Mouse (Mus musculus): ENCODE results near the gene Bckdha.

Bckdha gene

GRCm38 (mm10) chr7:25645074-25645473 is 13.7 kb downstream of the Bckdha start:
- in situ Hi-C loops (cut with MseI, MboI): no loop called here

GRCm38 (mm10) chr7:25644631-25645030 is 14.2 kb downstream of the Bckdha start:
- in situ Hi-C loops (cut with MseI, MboI): no loop called here

GRCm38 (mm10) chr7:25644136-25644535 is 14.6 kb downstream of the Bckdha start:
- in situ Hi-C loops (cut with MseI, MboI): no loop called here

- in situ Hi-C loops (cut with MseI, MboI): no loop called here
Measured at GRCm38 (mm10) chr7:25639754-25640153, 19.0 kb downstream of the Bckdha start.

GRCm38 (mm10) chr7:25637099-25637498 is 21.7 kb downstream of the Bckdha start:
- in situ Hi-C loops (cut with MseI, MboI): no loop called here

GRCm38 (mm10) chr7:25636373-25636772 is 22.4 kb downstream of the Bckdha start:
- in situ Hi-C loops (cut with MseI, MboI): no loop called here

GRCm38 (mm10) chr7:25632679-25633078 is 26.1 kb downstream of the Bckdha start:
- in situ Hi-C loops (cut with MseI, MboI): no loop called here

GRCm38 (mm10) chr7:25628323-25628620 is 30.5 kb downstream of the Bckdha start:
- in situ Hi-C loops (cut with MseI, MboI): no loop called here

GRCm38 (mm10) chr7:25627431-25628322 is 31.1 kb downstream of the Bckdha start:
- in situ Hi-C loops (cut with MseI, MboI): no loop called here

- in situ Hi-C loops (cut with MseI, MboI): no loop called here
Measured at GRCm38 (mm10) chr7:25626509-25627430, 32.0 kb downstream of the Bckdha start, which contains the start of gene B3gnt8. Gene B3gnt8, plus strand, starts transcription at chr7:25626654.

GRCm38 (mm10) chr7:25625594-25626250 is 33.1 kb downstream of the Bckdha start:
- in situ Hi-C loops (cut with MseI, MboI): no loop called here

- in situ Hi-C loops (cut with MseI, MboI): no loop called here
Measured at GRCm38 (mm10) chr7:25624851-25625250, 33.9 kb downstream of the Bckdha start.

GRCm38 (mm10) chr7:25623857-25624370 is 34.9 kb downstream of the Bckdha start:
- in situ Hi-C loops (cut with MseI, MboI): no loop called here

- in situ Hi-C loops (cut with MseI, MboI): no loop called here
Measured at GRCm38 (mm10) chr7:25620751-25621150, 38.0 kb downstream of the Bckdha start.

GRCm38 (mm10) chr7:25620101-25620500 is 38.7 kb downstream of the Bckdha start:
- in situ Hi-C loops (cut with MseI, MboI): no loop called here

GRCm38 (mm10) chr7:25619722-25619991 is 39.1 kb downstream of the Bckdha start:
- in situ Hi-C loops (cut with MseI, MboI): no loop called here

GRCm38 (mm10) chr7:25618865-25619721 is 39.7 kb downstream of the Bckdha start, which contains the start of gene Dmac2:
Gene Dmac2, plus strand, starts transcription at chr7:25619414.
- in situ Hi-C loops (cut with MseI, MboI): no loop called here

- in situ Hi-C loops (cut with MseI, MboI): no loop called here
Measured at GRCm38 (mm10) chr7:25617376-25618160, 41.2 kb downstream of the Bckdha start.

- in situ Hi-C loops (cut with MseI, MboI): no loop called here
Measured at GRCm38 (mm10) chr7:25615706-25616011, 43.1 kb downstream of the Bckdha start, which contains the start of gene Erich4. Gene Erich4, minus strand, starts transcription at chr7:25615892.
